Mouse (Mus musculus) heart, postnatal 0 days (tissue): ENCODE data around the gene Igsf9.

ENCODE experiments used
- CTCF ChIP-seq: IDR thresholded peaks from 2 replicates; pipeline ENCODE4 v1.5.1; 2016; ENCODE audit warnings: antibody characterized with exemption, control low read depth, low read depth
- EP300 ChIP-seq: IDR thresholded peaks from 2 replicates; pipeline ENCODE4 v1.6.1; 2016; ENCODE audit warnings: antibody characterized with exemption, low read depth

- TF ChIP-seq CTCF (peak; percentile 99), EP300 (no peak)
Observed at GRCm38 (mm10) chr1:172528701-172529100, 47.1 kb downstream of the Igsf9 start.
